ENCODE assay signal across 8 mouse cellular contexts in the genomic region with DNA sequence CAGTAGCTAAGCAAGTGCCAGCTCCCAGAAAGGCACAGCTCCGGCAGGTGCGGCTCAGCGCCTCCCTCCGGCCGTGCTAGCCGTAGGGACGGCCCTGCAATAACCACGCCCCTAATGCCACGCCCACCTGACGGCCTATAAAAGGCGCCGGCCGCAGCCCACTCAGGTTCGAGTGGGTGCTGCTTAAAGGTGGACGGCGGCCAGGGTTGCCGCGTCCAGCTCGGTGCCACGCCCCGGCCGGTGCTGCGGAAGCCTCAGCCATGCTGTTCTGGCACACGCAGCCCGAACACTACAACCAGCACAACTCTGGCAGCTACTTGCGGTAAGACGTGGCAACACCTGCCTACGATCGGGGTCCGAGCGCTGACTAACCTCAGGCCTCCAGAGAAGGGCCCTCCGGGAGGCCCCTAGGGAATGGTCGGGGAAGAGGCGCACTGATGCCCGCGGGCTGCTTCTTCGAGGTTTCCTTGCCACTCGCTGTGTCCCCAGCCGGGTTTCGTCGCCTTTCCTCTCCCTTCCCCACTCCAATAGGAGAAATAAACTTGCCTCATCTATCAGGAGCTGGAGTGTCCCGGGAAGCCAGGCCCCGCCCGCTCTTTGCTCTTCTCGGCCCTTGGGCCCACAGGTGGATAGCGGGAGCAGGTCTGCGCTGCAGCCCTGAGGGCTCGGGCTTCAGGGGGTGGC. TPM values are rescaled to one million over a fixed set of nuclear protein-coding genes. Genes with fewer than 3 reads are reported as not detected.
DNase-seq lines count a peak whose midpoint lies in the region; ATAC-seq and TF ChIP-seq lines count a peak whose summit lies in the region.
"Had no signal": no experiment of that assay in that cellular context is flagged by ENCODE, and none has a peak within 500 bp of the region (broad histone marks: within the 10 kb centered on the region; RNA-seq: fewer than 3 reads in every experiment).

Gene Tfcp2l1 (plus strand): TSS at position 165 of the 684 bp plus-strand sequence.

- no peak for TF ChIP-seq CTCF in cortical plate, adult 2 months (IDR thresholded peaks at IDR 0.05; ENCODE audit: extremely low read depth, insufficient read depth, low read length)
- TF ChIP-seq CTCF in spleen, adult 2 months (IDR thresholded peaks at IDR 0.05; ENCODE audit: extremely low read depth, insufficient read depth, insufficient read length, insufficient replicate concordance): no peak

- no peaks in the 10 kb centered on the region for H3K36me3 ChIP-seq in hindbrain, embryonic 16.5 days (ENCODE audit: control insufficient read depth, insufficient read depth, low read length)
- H3K36me3 ChIP-seq in limb, embryonic 14.5 days (ENCODE audit: control insufficient read depth, insufficient read depth, low read length): no peaks in the 10 kb centered on the region
- no peaks in the 10 kb centered on the region for H3K36me3 ChIP-seq in midbrain, embryonic 15.5 days (replicated peaks)
- H3K36me3 ChIP-seq in spleen, adult 2 months (ENCODE audit: control insufficient read depth, insufficient read depth, low read length): no peaks in the 10 kb centered on the region

- H3K4me1 ChIP-seq in cortical plate, adult 2 months (ENCODE audit: control insufficient read depth, insufficient read depth, low read length): no peaks in the 10 kb centered on the region
- peaks cover 10% of the 10 kb centered on the region for H3K4me1 ChIP-seq in hindbrain, embryonic 16.5 days (ENCODE audit: control insufficient read depth, insufficient read depth, low read depth, low read length)
- H3K4me1 ChIP-seq in limb, embryonic 14.5 days (ENCODE audit: control insufficient read depth, insufficient read depth, low read length): peaks cover 4% of the 10 kb centered on the region; the same call in 1 of the 2 replicates
- H3K4me1 ChIP-seq in midbrain, embryonic 15.5 days: peaks cover 12% of the 10 kb centered on the region
- H3K4me1 ChIP-seq in spleen, adult 2 months (ENCODE audit: control insufficient read depth, insufficient read depth, insufficient read length): peaks cover 5% of the 10 kb centered on the region

- H3K4me3 ChIP-seq in cortical plate, adult 2 months (ENCODE audit: insufficient read depth, low read length): peak within 1 kb of the TSS; percentile 49
- peak within 1 kb of the TSS; percentile 65 for H3K4me3 ChIP-seq in hindbrain, embryonic 16.5 days (ENCODE audit: low read length)
- peak within 1 kb of the TSS; percentile 49 for H3K4me3 ChIP-seq in limb, embryonic 14.5 days (replicated peaks; ENCODE audit: low read length)
- peak within 1 kb of the TSS; percentile 52 for H3K4me3 ChIP-seq in midbrain, embryonic 15.5 days
- peak within 1 kb of the TSS; percentile 17; the same call in 1 of the 2 replicates for H3K4me3 ChIP-seq in spleen, adult 2 months (ENCODE audit: extremely low read depth, insufficient read depth, insufficient read length)

- no peak for TF ChIP-seq POLR2A in cortical plate, adult 2 months (IDR thresholded peaks at IDR 0.05; ENCODE audit: extremely low read depth, insufficient read depth, low read length)
- no peak for TF ChIP-seq POLR2A in limb, embryonic 14.5 days (IDR thresholded peaks at IDR 0.05; ENCODE audit: borderline replicate concordance, extremely low read depth, insufficient read depth, insufficient read length)
- TF ChIP-seq POLR2A in spleen, adult 2 months (IDR thresholded peaks at IDR 0.05; ENCODE audit: low read depth, low read length): no peak

- H3K27ac ChIP-seq in cortical plate, adult 2 months (ENCODE audit: insufficient read depth, low read length): no peak within 1 kb of the TSS
- no peak within 1 kb of the TSS for H3K27ac ChIP-seq in hindbrain, embryonic 16.5 days (ENCODE audit: low read depth, low read length)
- H3K27ac ChIP-seq in limb, embryonic 14.5 days (replicated peaks; ENCODE audit: low read depth, low read length): no peak within 1 kb of the TSS
- H3K27ac ChIP-seq in midbrain, embryonic 15.5 days: no peak within 1 kb of the TSS
- no peak within 1 kb of the TSS for H3K27ac ChIP-seq in spleen, adult 2 months (ENCODE audit: insufficient read depth, low read length)
- H3K27ac ChIP-seq: macrophage had no signal

- peaks cover 2% of the 10 kb centered on the region; the same call in 1 of the 2 replicates for H3K27me3 ChIP-seq in hindbrain, embryonic 16.5 days (replicated peaks; ENCODE audit: control insufficient read depth, insufficient read depth, low read length)
- peaks cover 10% of the 10 kb centered on the region; the same call in 1 of the 2 replicates for H3K27me3 ChIP-seq in limb, embryonic 14.5 days (ENCODE audit: control insufficient read depth, insufficient read depth, low read length)
- peaks cover 13% of the 10 kb centered on the region for H3K27me3 ChIP-seq in midbrain, embryonic 15.5 days (replicated peaks)
- peaks cover 8% of the 10 kb centered on the region for H3K27me3 ChIP-seq in spleen, adult 2 months (ENCODE audit: control insufficient read depth, insufficient read depth, low read length)

- WGBS in hindbrain, embryonic 16.5 days: under 1% methylated on average over 48 of the region's 48 CpGs
- under 1% methylated on average over 46 of the region's 48 CpGs for WGBS in limb, embryonic 14.5 days
- WGBS in midbrain, embryonic 15.5 days: under 1% methylated on average over 48 of the region's 48 CpGs
- 3% methylated on average over 48 of the region's 48 CpGs for WGBS in spleen, adult 2 months

- peak; percentile 81 for DNase-seq in adrenal gland, postnatal 25 days
- peak; percentile 73 for DNase-seq in gastrocnemius, postnatal 10 days
- DNase-seq in limb, embryonic 14.5 days (ENCODE audit: low spot score): peak; percentile 29
- DNase-seq in spleen, adult 2 months (ENCODE audit: low read depth in 1 of 2, low spot score in 2 of 2): peak in 1 of 2 experiments; percentile 40

- peak within 1 kb of the TSS; percentile 66 for H3K9ac ChIP-seq in hindbrain, embryonic 16.5 days (ENCODE audit: low read depth, low read length)
- H3K9ac ChIP-seq in limb, embryonic 14.5 days (ENCODE audit: low read depth, low read length, severe bottlenecking): peak within 1 kb of the TSS; percentile 44; the same call in 1 of the 2 replicates
- H3K9ac ChIP-seq in midbrain, embryonic 15.5 days: peak within 1 kb of the TSS; percentile 58

- H3K9me3 ChIP-seq in hindbrain, embryonic 16.5 days (ENCODE audit: control insufficient read depth, low read length): no peaks in the 10 kb centered on the region
- no peaks in the 10 kb centered on the region for H3K9me3 ChIP-seq in limb, embryonic 14.5 days (ENCODE audit: control insufficient read depth, low read length)
- H3K9me3 ChIP-seq in midbrain, embryonic 15.5 days: no peaks in the 10 kb centered on the region

- H3K4me2 ChIP-seq in hindbrain, embryonic 16.5 days (ENCODE audit: low read length): peak within 1 kb of the TSS; percentile 96
- peak within 1 kb of the TSS; percentile 97 for H3K4me2 ChIP-seq in limb, embryonic 14.5 days (replicated peaks; ENCODE audit: low read depth, low read length, severe bottlenecking)
- peak within 1 kb of the TSS; percentile 99 for H3K4me2 ChIP-seq in midbrain, embryonic 15.5 days

- ATAC-seq in hindbrain, embryonic 16.5 days: peak; percentile 90
- peak; percentile 64; the same call in 1 of the 2 replicates for ATAC-seq in limb, embryonic 14.5 days (ENCODE audit: low FRiP score, low read depth)
- peak; percentile 91 for ATAC-seq in midbrain, embryonic 15.5 days (replicated peaks)

RNA-seq across cellular contexts. Expression of gene Tfcp2l1, which starts in this region (rescaled TPM):
- total RNA-seq in adrenal gland, postnatal 25 days (2021): 0.46 and 0.62 TPM in 2 replicates
- 2.0 and 2.4 TPM in 2 replicates for polyA plus RNA-seq in cortical plate, adult 2 months (2012; rRNA removed)
- total RNA-seq in gastrocnemius, postnatal 10 days (2021): under 1 TPM; 0.59 to 0.77 TPM
- 0.59 and 0.61 TPM in 2 replicates for polyA plus RNA-seq in hindbrain, embryonic 16.5 days (2015; fragmentation: Nextera tagmentation; extraction: Ambion mirVana)
- 0.38 and 0.46 TPM in 2 replicates for polyA plus RNA-seq in limb, embryonic 14.5 days (2012; rRNA removed)
- 0.54 and 0.67 TPM in 2 replicates for polyA plus RNA-seq in limb, embryonic 14.5 days (2014; fragmentation: Nextera tagmentation; extraction: Ambion mirVana)
- polyA plus RNA-seq in midbrain, embryonic 15.5 days (2015; fragmentation: Nextera tagmentation; extraction: Ambion mirVana): 0.51 and 0.61 TPM in 2 replicates
- 0.04 and 0.05 TPM in 2 replicates for polyA plus RNA-seq in spleen, adult 2 months (2012; rRNA removed)

Comparison
In these comparisons a context has a peak if more than half of its experiments do, and no peak if none do; other contexts are left out.
1. Peak in DNase-seq in adrenal gland, postnatal 25 days; RNA of the gene not detected or under 1 TPM.
2. Peak in DNase-seq in gastrocnemius, postnatal 10 days; RNA of the gene not detected or under 1 TPM.
3. Peak in ATAC-seq, H3K4me3 ChIP-seq, H3K9ac ChIP-seq and H3K4me2 ChIP-seq in hindbrain, embryonic 16.5 days; RNA of the gene not detected or under 1 TPM.
4. Peak in DNase-seq, ATAC-seq, H3K4me3 ChIP-seq, H3K9ac ChIP-seq and H3K4me2 ChIP-seq in limb, embryonic 14.5 days; RNA of the gene not detected or under 1 TPM.
5. Peak in ATAC-seq, H3K4me3 ChIP-seq, H3K9ac ChIP-seq and H3K4me2 ChIP-seq in midbrain, embryonic 15.5 days; RNA of the gene not detected or under 1 TPM.